Mouse (Mus musculus) midbrain, postnatal 0 days (tissue): ENCODE results near the gene Jag1. TPM values are rescaled to one million over a fixed set of nuclear protein-coding genes. Genes with fewer than 3 reads are reported as not detected.

Experiments
- ATAC-seq: fragments of 200-750 bp; cut with Nextera tagmentation; 2 replicates; pipeline ENCODE4 v1.8.0; 2017; ENCODE audit warnings: moderate number of reproducible peaks, mild to moderate bottlenecking, moderate TSS enrichment, moderate library complexity; ENCODE audit not compliant: low FRiP score
- DNase-seq: peaks from one replicate; pipeline ENCODE4 v3.0.0-alpha.2; 2015; ENCODE audit warnings: low spot score
- H3K27ac ChIP-seq: fragments of 300-500 bp; sonication (generic); 2 replicates; pipeline ENCODE4 v1.5.1; 2014; ENCODE audit warnings: low read depth, mild to moderate bottlenecking, low read length, mixed read lengths
- H3K27me3 ChIP-seq: fragments of 300-500 bp; sonication (generic); 2 replicates; pipeline ENCODE4 v1.6.1; 2014; ENCODE audit warnings: low read length, control low read depth, mixed read lengths; ENCODE audit not compliant: insufficient read depth
- H3K36me3 ChIP-seq: fragments of 300-500 bp; sonication (generic); 2 replicates; pipeline ENCODE4 v1.6.1; 2014; ENCODE audit warnings: low read length, control low read depth, mixed read lengths; ENCODE audit not compliant: insufficient read depth
- H3K4me1 ChIP-seq: fragments of 300-500 bp; sonication (generic); 2 replicates; pipeline ENCODE4 v1.6.1; 2014; ENCODE audit warnings: mild to moderate bottlenecking, control low read depth, antibody characterized with exemption, low read length, mixed read lengths; ENCODE audit not compliant: insufficient read depth
- H3K4me2 ChIP-seq: fragments of 300-500 bp; sonication (generic); 2 replicates; pipeline ENCODE4 v1.6.1; 2014; ENCODE audit warnings: low read depth, mild to moderate bottlenecking, low read length, mixed read lengths; ENCODE audit not compliant: poor library complexity, severe bottlenecking
- H3K4me3 ChIP-seq: fragments of 300-500 bp; sonication (generic); 2 replicates; pipeline ENCODE4 v1.5.1; 2014; ENCODE audit warnings: low read depth, mild to moderate bottlenecking, low read length, moderate library complexity
- H3K9ac ChIP-seq: fragments of 300-500 bp; sonication (generic); replicated peaks from 2 replicates; pipeline ENCODE4 v1.6.1; 2014; ENCODE audit warnings: mild to moderate bottlenecking, low read length, moderate library complexity, mixed read lengths; ENCODE audit not compliant: poor library complexity, severe bottlenecking
- H3K9me3 ChIP-seq: fragments of 300-500 bp; sonication (generic); 2 replicates; pipeline ENCODE4 v1.6.1; 2016; ENCODE audit warnings: low read length, control low read depth
- CTCF ChIP-seq: IDR thresholded peaks from 2 replicates; pipeline ENCODE4 v1.5.1; 2016; ENCODE audit warnings: antibody characterized with exemption, mild to moderate bottlenecking
- WGBS: fragments of 180-500 bp; shearing (Covaris S2); extraction: QIAGEN DNeasy Blood & Tissue Kit; methylation state at CpG from one replicate; pipeline ENCODE4 v1.1.7; 2014; 5-methylcytosine and 5-hydroxymethylcytosine counted together
- polyA plus RNA-seq: library from polyadenylated mRNA; unstranded; fragments of >200 nt; fragmentation: Nextera tagmentation; extraction: Ambion mirVana; gene quantifications from 2 replicates; pipeline ENCODE4 v1.2.1, GENCODE M21; 2015
- total RNA-seq: library from RNA; depleted of rRNA; stranded (reverse); fragments of >200 nt; gene quantifications from 2 replicates; pipeline ENCODE4 v1.2.3, GENCODE M21; 2014

Gene Jag1
- total and polyA plus RNA-seq, 2 experiments from 2014 or later = 4.3 to 8.7 TPM

- peak; percentile 79 for TF ChIP-seq CTCF
- under 1% methylated on average over 51 of the region's 51 CpGs for WGBS
- Histone ChIP-seq H3K4me3 (peak overlapping the region; percentile 64), H3K9ac (peak overlapping the region; percentile 62), H3K36me3 (no peaks in the 10 kb centered on the region), H3K4me2 (peak overlapping the region; percentile 99), H3K27ac (peak overlapping the region; percentile 51; the same call in 1 of the 2 replicates), H3K4me1 (no peaks in the 10 kb centered on the region; the same call in 1 of the 2 replicates), H3K9me3 (no peaks in the 10 kb centered on the region), H3K27me3 (no peaks in the 10 kb centered on the region)
- peak; percentile 73 for ATAC-seq
- peak; percentile 86 for DNase-seq
Measured at GRCm38 (mm10) chr2:137114248-137115096, 2.0 kb downstream of the Jag1 start.

- H3K4me1 ChIP-seq = no peaks in the 10 kb centered on the region; the same call in 1 of the 2 replicates
- no peaks in the 10 kb centered on the region for H3K36me3 ChIP-seq
- H3K4me3 ChIP-seq = peak overlapping the region; percentile 64
- ATAC-seq (no peak), DNase-seq (peak; percentile 27)
- H3K27ac ChIP-seq = no peak overlapping the region; the same call in 1 of the 2 replicates
- no peaks in the 10 kb centered on the region for H3K9me3 ChIP-seq
- WGBS = 15% methylated on average over 11 of the region's 12 CpGs
- H3K9ac ChIP-seq = no peak overlapping the region
- TF ChIP-seq CTCF = no peak
- H3K27me3 ChIP-seq = no peaks in the 10 kb centered on the region
- peak overlapping the region; percentile 99 for H3K4me2 ChIP-seq
Measured at GRCm38 (mm10) chr2:137113288-137114061, 3.0 kb downstream of the Jag1 start.

DNA sequence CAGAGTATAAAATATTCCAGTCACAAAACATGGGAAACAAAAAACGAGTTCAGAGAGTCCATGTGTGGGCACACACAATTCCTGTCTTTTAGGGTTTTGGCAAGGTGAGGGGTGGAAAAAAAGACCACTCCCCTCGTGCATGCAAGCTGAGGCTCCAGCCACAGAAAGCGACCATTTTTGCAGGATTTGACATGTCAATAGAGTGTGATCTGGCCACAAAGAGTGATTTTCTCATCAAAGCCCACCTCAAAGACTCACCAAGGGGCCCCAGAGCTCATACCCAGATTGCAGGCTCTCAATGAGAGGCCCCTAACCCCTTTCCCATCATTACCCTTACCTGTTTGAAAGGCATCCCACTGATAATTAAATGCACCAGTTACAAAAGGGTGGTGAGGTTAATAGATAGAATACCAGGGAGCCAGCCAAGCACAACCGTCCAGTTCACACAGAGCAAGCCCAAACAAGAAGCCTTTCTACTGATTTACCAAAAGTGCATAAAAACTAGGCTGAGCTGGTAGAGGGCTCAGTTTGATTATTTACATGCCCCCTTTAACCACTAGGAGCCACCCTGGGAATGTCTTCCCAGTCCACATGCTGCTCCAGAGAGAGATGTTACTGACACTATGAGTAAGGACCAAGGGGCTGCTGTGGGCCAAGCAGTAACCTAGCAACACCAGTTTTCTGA, 6.1 kb downstream of the Jag1 start:
- Histone ChIP-seq H3K4me1 (no peaks in the 10 kb centered on the region), H3K4me2 (no peak overlapping the region), H3K9me3 (no peaks in the 10 kb centered on the region), H3K27me3 (peaks cover 4% of the 10 kb centered on the region; the same call in 1 of the 2 replicates), H3K4me3 (no peak overlapping the region), H3K36me3 (no peaks in the 10 kb centered on the region), H3K9ac (no peak overlapping the region), H3K27ac (no peak overlapping the region)
- DNase-seq = peak; percentile 41
- 27% methylated on average over 4 of the region's 4 CpGs for WGBS
- 0 out of 2 replicates have a peak, but pooled peaks have one; percentile 10 for ATAC-seq
- peak; percentile 66 for TF ChIP-seq CTCF

- Histone ChIP-seq H3K9me3 (no peaks in the 10 kb centered on the region), H3K4me2 (no peak overlapping the region), H3K9ac (no peak overlapping the region), H3K4me3 (no peak overlapping the region), H3K27me3 (peaks cover 4% of the 10 kb centered on the region; the same call in 1 of the 2 replicates), H3K27ac (no peak overlapping the region), H3K4me1 (no peaks in the 10 kb centered on the region), H3K36me3 (no peaks in the 10 kb centered on the region)
- ATAC-seq (peak; percentile 48; the same call in 1 of the 2 replicates), DNase-seq (peak; percentile 78)
- TF ChIP-seq CTCF = no peak
- WGBS = 26% methylated on average over 15 of the region's 15 CpGs
Measured at GRCm38 (mm10) chr2:137109321-137110213, 6.9 kb downstream of the Jag1 start.

GRCm38 (mm10) chr2:137107946-137108345, 8.5 kb downstream of the Jag1 start:
- ATAC-seq = no peak
- 56% methylated on average over 8 of the region's 8 CpGs for WGBS
- H3K4me1 ChIP-seq = no peaks in the 10 kb centered on the region

More at GRCm38 (mm10) chr2:137107946-137108345, 8.5 kb downstream of the Jag1 start:
- Histone ChIP-seq H3K27ac (no peak overlapping the region), H3K27me3 (peaks cover 4% of the 10 kb centered on the region; the same call in 1 of the 2 replicates), H3K9me3 (no peaks in the 10 kb centered on the region), H3K4me3 (no peak overlapping the region), H3K4me2 (no peak overlapping the region), H3K9ac (no peak overlapping the region), H3K36me3 (no peaks in the 10 kb centered on the region)
- no peak for TF ChIP-seq CTCF
- no peak for DNase-seq
